Mouse (Mus musculus) telencephalon, adult 2 months (tissue): ENCODE results near the gene Sh2d2a.
"Not testable (repeated sequence)": the region's sequence is repeated elsewhere in the genome, so short reads cannot be mapped to it uniquely, and the experiment has no call there.

Experiments
- DNase-seq: peaks from one replicate; pipeline ENCODE4 v3.0.0-alpha.2; 2011; ENCODE audit warnings: low read depth, low spot score

Sh2d2a gene

DNA sequence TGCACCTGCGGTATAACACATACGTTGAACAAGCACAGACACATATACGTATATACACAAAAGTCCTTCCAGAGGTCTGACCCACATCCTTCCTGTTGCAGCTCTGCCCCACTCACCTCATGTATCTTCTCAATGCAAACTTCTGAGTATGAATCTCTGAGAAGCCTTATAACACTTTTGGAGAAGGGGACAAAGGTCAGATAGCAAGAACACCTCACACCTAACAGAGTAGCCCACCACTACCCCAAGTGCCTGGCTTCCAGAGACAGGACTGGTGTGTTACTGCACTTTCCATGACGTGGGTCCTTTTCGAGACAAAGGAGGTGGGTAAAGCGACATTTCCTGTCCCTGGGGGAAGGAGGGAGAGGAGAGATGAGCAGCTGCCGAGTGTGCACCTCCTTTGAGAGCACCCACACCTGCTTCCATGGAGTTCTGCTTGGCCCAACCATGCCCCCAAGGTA lies at the start of gene Sh2d2a:
TSS of gene Sh2d2a (plus strand) at position 106 of the 461 bp plus-strand sequence.
- DNase-seq = no peak

DNA sequence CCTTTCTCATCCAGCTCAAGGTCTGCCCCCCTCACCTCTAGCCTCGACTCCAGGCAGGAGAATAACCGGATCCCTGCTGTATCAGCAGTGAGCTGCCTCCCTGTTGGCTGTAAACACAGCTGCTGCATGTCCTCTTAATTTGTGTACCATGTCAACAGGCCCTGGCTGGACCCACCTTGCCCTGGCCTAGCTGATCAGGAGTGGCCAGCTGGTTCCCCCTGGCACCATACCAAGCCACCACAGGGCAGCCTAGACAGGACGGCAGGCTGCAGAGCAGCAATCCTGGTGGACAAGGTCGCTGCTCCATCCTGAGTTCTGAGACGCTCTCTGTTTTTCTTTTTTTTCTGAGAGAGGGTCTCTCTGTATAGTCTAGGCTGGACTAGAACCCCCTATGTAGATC lies 44.9 kb upstream of the Sh2d2a start:
- no peak for DNase-seq

DNA sequence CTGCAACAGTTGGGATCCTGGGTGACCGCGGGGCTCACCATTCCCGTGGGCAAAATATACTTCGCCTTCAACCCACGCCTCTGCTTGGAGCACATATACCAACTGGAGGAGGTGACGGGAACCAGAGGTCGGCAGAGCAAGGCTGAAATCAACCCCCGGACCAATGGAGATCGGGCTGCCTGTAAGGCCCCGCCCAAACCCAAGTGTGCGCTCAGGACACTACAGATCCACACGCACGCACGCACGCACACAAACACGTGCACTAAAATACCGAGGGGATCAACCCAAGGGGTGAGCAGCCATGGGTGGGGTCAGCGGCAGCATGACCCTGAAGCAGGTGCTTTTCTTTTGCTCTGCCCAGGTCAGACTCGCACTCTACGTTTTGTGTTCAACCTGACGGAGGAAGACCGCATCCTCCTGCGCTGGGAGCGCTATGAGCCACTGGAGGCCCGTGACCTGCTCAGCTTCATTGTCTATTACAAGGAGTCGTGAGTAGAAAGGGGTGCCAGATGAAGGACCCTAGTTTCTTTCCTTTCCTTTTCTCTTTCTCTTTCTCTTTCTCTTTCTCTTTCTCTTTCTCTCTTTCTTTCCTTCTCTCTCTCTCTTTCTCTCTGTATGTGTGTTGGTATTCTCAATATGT lies 42.4 kb upstream of the Sh2d2a start:
- no peak for DNase-seq

DNA sequence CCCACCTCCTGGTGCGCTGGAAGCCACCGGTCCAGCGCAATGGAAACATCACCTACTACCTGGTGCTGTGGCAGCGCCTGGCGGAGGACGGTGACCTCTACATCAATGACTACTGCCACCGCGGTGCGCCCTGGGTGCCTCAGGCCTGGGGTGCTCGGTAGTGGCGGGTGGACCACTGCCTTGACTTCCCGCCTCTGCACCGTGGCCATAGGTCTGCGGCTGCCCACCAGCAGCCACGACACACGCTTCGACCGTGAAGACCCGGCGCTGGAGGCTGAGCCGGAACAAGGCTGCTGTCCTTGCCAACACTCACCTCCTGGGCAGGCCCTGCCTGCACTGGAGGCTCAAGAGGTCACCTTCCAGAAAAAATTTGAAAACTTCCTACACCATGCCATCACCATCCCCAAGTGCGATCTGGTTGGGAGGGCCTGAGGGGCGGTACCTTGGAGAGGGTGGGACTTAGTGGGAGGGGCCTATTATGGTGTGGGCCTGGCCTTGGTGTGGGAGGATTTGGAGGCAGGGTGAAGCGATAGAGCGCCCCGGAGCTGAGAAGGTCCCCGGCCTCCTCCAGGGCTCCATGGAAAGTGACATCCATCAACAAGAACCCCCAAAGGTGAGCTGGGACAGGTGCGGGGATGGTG lies 37.1 kb upstream of the Sh2d2a start:
- DNase-seq = no peak

DNA sequence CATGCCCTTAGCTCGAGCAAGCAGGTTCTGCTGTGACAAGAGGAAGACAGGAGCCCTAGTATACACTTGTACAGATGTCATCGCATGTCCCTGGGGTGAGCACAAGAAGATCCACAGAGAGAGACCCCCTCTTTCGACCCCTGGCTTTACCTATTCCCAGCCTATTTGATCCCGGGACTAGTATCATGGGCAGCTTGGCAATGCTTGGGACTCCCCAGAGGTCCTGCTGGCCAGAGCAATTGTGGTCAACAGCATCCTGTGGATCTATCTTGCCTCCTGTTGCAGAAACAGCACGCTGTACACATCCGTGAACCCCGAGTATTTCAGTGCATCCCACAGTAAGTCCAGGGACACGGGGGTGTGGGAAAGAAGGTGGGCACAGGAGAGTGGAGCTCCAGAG lies 35.3 kb upstream of the Sh2d2a start:
- no peak for DNase-seq

DNA sequence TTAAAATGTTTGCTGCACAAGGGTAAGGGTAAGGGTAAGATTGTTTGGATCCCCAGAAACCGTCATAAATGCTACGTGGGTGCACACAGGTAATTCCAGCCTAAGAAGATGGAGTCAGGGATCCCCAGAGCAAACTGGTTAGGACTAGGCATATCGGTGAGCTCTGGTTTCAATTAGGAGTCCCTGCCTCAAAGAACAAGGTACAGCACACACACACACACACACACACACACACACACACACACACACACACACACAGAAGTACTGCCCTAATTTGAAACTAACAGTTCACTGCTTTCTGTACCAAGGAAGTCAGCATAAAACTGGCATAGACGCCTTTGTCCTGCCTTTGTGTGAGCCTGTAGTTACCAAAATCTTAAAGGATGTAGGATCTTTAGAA lies 34.1 kb upstream of the Sh2d2a start:
- no peak for DNase-seq

DNA sequence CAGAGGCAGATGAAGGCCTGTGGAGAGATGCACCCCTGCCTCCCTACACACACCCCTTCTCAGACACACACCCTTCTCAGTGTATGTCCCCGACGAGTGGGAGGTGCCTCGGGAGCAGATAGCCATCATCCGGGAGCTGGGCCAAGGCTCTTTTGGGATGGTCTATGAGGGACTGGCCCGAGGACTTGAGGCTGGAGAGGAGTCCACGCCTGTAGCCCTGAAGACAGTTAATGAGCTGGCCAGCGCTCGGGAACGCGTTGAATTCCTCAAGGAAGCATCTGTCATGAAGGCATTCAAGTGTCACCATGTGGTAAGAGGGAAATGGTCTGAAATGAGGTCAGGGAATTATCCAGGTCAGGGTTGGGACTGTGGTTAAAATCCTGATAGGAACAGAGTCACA lies 33.7 kb upstream of the Sh2d2a start:
- no peak for DNase-seq

DNA sequence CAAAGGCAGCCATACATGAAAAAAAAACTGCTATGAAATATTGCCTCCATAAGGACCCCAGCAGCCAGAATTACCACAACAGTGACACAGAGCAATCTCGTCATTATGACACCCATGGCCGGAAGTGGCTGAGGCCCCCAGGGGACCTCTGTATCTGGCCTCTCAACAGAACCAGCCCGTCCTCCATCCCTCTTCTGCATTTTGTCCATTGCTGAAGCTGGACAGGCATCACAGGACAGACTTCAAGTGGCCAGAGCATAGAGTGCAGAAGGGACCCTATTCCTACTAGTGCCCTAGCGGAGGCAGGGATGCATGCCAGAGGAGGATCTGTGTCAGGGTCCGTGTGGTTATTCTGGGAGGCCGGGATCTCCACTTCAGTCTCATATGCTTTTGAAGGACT lies 30.4 kb upstream of the Sh2d2a start:
- DNase-seq = no peak

DNA sequence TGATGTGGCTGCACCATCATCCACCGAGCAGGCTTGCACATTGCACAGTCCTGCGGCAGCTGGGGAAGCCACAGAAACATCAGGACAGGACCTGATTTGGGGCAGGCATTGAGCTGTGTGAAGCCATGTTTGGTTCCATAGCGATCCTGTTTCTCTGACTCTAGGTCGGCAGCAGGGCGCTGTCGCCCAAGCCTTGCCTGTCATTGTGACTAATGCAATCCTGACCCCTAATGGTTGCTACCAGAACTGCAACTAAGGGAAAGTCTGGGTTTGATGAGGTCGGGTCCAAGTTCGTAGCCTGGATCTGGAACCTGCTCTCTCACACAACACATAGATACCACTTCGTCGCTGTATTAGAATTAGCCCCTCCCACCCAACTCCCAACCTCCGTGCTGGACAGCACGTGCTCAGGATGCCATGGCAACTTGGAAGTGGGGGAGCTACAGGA lies 29.9 kb upstream of the Sh2d2a start:
- peak; percentile 23 for DNase-seq

DNA sequence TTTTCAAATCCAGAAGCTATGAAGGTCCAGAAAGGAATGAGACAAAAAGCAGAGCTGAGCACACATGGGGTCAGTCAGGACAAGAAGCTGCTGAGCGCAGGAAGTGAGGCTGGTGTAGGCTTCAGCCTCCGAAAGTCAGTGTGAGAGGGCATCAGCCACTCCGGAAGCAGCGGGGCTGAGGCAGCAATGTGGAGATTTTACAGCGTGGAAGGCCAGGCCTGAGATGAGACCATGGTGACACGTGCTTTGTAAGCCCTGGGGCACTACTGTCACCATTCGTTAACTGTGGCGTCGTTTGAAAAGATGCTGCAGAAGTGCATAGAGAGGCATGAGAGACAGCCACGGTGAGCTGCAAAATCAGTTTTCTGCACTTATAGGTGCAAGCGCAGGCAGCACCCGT lies 28.3 kb upstream of the Sh2d2a start:
- DNase-seq = no peak

DNA sequence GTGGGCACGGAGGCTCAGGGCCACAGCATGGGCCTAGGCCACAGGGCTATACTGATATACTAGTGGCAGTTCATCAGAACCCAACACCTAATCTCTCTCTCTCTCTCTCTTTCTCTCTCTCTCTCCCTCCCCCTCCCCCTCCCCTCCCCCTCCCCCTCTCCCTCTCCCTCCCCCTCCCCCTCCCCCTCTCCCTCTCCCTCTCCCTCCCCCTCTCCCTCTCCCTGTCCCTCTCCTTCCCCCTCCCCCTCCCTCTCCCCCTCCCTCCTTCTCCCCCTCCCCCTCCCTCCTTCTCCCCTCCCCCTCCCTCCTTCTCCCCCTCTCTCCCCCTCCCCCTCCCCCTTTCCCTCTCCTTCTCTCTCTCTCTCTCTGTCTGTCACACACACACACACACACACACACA lies 22.3 kb upstream of the Sh2d2a start, which contains the start of gene Pear1:
TSS of gene Pear1 (minus strand) at position 101 of the 400 bp plus-strand sequence.
- not testable (repeated sequence) for DNase-seq

DNA sequence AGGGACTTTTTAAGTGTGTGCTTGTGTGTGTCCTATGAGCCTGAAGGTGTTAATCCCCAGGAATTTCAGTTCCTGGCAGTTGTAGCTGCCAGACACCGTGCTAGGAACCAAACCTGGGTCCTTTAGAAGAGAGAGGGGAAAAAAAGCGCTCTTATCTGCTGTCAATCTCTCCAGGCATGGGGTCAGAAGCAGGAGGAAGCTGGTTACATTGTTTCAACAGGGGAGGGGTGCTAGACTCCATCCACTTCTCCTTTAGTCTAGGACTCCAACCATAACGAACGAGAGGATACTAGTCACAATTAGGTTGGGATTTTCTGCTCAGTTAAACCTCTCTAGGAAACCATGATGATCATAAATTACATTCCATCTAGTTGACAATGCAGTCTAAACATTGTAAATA lies 18.1 kb upstream of the Sh2d2a start:
- no peak for DNase-seq

DNA sequence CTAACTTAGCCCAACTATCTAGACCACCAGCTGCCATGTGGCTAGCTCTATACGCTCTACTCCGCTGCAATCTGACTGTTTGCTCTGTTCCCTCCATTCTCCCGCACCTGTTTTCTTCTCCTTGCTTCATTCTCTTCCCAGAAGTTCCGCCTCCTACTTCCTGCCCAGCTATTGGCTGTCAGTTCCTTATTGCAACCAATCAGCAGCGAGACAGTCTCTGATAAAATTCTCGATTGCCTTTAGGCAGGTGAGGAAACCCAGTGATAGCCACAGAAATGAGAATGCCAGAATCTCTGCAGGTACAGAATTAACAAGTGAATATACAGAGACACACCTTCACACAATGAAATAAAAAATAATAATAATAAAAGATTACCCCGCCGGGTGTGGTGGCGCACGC lies 17.5 kb upstream of the Sh2d2a start:
- no peak for DNase-seq

DNA sequence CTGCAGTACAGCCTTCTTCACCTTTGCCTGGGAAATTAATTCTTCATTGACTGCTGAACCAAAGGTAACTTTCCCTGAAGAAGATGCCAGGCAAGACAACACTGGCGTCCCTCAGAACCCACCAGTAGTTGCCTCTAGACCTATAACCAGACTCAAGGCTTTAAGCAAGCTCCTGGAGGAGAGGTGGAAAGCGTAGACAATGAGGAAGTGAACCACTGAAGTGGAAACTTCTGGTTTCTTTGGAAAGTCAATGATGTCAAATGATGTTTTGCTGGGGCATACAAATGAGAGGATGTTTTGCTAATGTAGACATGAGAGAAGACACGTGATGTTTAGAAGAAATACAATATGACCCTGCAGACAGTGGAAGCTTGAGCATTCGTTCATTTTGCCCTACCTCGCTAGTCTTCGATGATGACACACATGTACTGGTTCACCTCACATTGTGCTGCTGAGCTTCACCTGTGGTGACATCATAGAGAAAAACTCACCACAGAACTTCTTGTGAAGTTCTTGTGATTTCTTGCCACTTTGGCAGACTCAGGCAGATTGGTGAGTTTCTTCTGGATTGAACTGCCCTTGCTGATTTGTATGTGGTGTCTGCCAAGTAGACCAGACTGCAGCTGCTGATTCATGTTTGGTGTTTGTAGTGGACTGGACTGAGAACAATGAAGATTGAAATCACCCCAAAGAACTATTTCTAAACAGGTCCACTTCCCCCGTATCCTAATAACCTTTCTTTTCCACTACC lies 14.3 kb upstream of the Sh2d2a start:
- DNase-seq = no peak

DNA sequence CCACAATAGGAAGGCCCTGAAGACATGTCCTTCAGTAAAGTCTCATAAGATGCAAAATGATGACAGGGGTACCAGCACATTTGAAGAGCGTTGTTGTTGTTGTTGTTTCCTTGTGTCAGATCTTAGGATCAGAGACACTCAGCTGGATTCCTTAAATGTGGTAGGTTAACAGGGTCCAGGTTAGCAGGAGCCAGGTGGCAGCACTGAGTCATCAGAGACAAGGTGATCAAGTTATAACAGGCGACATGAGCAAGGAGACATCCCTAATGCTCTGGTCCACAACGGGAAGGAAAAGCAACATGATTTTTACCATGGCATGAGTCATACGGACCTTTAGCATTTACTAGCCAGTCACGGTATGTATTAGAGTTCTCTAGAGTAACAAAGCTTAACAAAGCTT lies 13.1 kb upstream of the Sh2d2a start:
- DNase-seq = no peak

DNA sequence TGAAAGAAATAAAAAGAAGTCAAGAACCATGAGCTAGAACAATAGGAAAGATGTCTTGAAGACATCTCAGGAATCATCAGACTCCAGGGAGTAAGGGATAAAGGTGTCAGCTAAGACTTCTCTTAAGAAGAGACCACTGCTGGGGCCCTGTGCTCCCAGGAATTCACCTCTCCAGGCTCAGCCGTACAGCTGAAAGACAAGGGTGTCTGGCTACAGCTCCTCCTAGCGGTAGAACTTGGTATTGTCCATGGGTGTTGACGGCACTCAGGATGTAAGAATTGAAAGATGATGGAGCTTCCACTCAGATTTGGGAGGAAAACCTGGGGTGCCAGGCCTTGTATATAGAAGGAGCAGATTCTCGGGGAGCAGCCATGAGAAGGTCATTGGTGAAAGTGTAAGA lies 7.9 kb upstream of the Sh2d2a start:
- peak; percentile 40 for DNase-seq

DNA sequence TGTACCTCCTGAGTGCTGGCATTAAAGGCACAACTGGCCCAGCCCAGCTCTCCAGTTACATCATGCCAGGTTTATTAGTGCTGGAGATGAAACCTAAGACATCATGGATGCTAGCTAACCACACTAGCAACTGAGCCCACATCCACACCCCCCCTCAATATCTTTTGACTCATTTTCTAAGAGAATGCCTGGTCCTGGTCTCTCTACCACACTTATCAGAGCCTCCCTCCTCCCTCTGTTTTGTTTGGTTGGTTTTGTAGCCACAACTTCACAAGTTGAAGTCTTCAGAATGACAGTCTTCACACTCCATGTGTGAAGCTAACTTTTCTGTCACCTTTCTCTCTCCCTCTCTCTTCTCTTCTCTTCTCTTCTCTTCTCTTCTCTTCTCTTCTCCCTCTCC lies 5.7 kb upstream of the Sh2d2a start:
- DNase-seq = no peak

DNA sequence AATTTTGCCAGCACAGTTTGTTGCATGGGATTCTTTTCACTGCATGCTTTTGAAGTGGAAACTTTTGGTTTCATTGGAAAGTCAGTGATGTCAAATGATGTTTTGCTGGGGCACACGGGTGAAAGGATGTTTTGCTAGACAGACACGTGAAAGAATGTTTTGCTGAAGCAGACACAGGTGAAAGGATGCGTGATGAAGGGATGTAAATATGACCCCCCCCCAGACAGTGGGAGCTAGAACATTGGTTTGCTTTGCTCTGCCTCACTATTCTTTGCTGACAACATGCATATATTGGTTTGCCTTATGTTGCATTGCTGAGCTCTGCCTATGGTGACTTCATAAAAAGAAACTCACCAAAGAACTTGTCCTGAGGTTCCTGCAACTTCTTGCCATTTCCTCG lies 1.6 kb upstream of the Sh2d2a start:
- DNase-seq = no peak

DNA sequence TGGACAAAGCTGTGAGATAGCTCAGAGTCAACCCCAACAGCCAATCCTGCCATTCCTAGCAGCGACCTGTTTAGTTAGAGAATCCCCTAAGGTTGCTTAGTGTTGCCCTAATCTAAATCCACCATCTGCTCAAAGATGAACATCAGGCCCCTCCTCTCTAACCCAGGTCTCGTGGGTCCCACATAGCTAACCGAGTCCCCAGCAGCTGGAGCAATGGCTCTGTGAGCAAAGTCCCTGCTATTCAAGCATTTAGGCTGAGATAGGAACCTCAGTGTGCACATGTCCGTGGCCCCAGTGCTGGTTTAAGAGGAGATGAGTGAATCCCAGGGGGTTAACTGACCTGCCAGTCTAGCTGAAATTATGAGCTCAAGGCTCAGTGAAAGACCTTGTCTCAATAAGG lies 369 bp upstream of the Sh2d2a start:
- DNase-seq = no peak

DNA sequence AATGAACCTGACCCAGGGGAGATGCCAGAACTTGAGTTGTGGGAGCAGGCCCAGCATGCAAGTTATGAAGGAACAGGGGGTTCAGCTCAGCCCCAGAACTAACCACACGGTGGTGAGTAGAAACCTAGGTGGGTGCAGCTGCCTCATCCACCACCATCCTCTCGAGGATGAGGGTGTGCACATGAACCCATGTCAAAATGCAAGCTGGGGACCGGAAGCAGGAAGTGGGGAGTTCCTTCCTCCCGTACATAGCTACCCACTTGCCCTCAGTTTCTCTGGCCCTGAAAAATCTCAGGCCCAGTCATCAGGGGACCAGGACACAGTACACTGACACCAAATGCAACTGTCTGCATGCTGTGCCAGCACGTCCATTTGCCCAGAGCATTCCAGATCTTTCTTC lies 1.1 kb downstream of the Sh2d2a start:
- no peak for DNase-seq

DNA sequence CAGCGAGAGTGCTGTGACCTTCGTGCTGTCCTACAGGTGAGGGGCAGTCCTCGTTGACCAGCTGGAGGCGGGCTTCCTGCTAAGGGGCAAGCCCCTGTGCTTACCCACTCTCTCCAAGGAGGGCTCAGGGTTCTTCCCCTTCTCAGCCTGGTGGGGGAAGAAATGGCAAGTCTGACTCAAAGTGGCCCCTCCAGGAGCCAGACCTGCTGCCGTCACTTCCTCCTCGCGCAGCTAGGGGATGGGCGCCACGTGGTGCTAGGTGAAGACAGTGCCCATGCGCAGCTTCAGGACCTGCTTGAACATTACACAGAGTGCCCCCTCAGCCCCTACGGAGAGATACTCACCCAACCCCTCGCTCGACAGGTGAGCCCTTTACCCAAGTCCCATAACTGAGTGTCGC lies 2.6 kb downstream of the Sh2d2a start:
- no peak for DNase-seq

DNA sequence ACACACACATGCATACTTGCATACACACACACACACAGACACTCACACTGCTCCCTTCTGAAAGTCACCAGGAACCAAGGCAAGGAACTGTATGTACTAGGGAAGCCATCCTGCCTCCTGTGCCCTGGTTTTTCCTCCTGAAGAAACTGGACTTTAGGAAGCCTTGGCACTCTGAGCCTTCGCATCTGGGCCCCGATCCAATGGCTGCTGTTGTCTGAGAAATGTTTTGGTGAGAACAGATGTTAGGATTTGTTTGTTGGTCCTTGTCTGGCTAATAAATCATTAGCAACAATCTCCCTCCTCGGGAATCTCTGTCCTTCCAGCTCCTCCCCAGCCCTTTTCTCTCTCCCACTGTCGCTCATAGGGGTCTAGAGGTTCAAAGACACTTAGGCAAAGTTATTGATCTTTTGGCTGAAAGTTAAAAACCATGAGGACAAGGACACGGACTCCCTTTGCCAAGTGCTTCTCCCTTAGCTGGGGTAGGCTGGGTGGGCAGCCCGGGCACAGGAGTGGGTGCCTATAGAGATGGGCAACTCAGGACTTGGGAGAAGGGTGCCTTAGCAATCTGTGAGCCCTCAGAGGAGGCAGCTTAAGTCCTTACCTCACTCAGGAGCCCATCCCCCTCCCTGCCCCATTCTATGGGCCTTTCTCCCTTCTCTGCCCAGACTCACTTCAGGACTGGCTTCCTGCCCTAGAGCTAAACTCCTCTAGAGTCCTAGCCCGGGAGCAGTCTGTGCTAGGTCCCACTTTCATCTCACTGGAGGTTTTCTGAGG lies 8.4 kb downstream of the Sh2d2a start:
- DNase-seq = no peak
